Mouse (Mus musculus): ENCODE measurements around the gene Rbp2. TPM values are rescaled to one million over a fixed set of nuclear protein-coding genes. Genes with fewer than 3 reads are reported as not detected.

The Rbp2 gene
- polyA plus RNA-seq (2014; fragmentation: Illumina TruSeq; extraction: RNeasy Lipid Tissue Mini Kit (QIAGEN cat#74804); ENCODE audit: insufficient read depth, low read depth, low replicate concordance), result 1.8 TPM

GRCm38 (mm10) chr9:98485815-98486214 lies at the start of gene Rbp2:
Rbp2 (plus strand) TSS chr9:98486115.

Other genes with a start within 250 kb of the Rbp2 start
- 4.0 TPM for gene Nmnat3, start 198.7 kb upstream of the Rbp2 start, polyA plus RNA-seq (2014; fragmentation: Illumina TruSeq; extraction: RNeasy Lipid Tissue Mini Kit (QIAGEN cat#74804); ENCODE audit: insufficient read depth, low read depth, low replicate concordance)
- 47.6 TPM for gene Rbp1, start 63.2 kb upstream of the Rbp2 start, polyA plus RNA-seq (2014; fragmentation: Illumina TruSeq; extraction: RNeasy Lipid Tissue Mini Kit (QIAGEN cat#74804); ENCODE audit: insufficient read depth, low read depth, low replicate concordance)
- gene Copb2, start 77.6 kb downstream of the Rbp2 start, polyA plus RNA-seq (2014; fragmentation: Illumina TruSeq; extraction: RNeasy Lipid Tissue Mini Kit (QIAGEN cat#74804); ENCODE audit: insufficient read depth, low read depth, low replicate concordance), result 59.2 TPM
- 13.4 TPM for gene Mrps22, start 115.5 kb downstream of the Rbp2 start, polyA plus RNA-seq (2014; fragmentation: Illumina TruSeq; extraction: RNeasy Lipid Tissue Mini Kit (QIAGEN cat#74804); ENCODE audit: insufficient read depth, low read depth, low replicate concordance)

All from lung, adult 10 weeks (tissue).